Mouse (Mus musculus) ES-Bruce4 (cell line): ENCODE results near the gene Scgb1c1. TPM values are rescaled to one million over a fixed set of nuclear protein-coding genes. Genes with fewer than 3 reads are reported as not detected.

ENCODE experiments used
- H3K27ac ChIP-seq: 2 replicates; pipeline ENCODE4 v1.5.1; 2012; ENCODE audit warnings: low read length, inconsistent platforms; ENCODE audit not compliant: insufficient read depth
- H3K27me3 ChIP-seq: 2 replicates; pipeline ENCODE4 v1.6.1; 2012; ENCODE audit warnings: mild to moderate bottlenecking, low read length, inconsistent platforms; ENCODE audit not compliant: control insufficient read depth, poor library complexity, insufficient read depth, severe bottlenecking
- H3K36me3 ChIP-seq: 2 replicates; pipeline ENCODE4 v1.6.1; 2012; ENCODE audit warnings: inconsistent platforms, mild to moderate bottlenecking, low read length, moderate library complexity; ENCODE audit not compliant: control insufficient read depth, poor library complexity, insufficient read depth, severe bottlenecking
- H3K4me1 ChIP-seq: one replicate; pipeline ENCODE4 v1.8.1; 2011; ENCODE audit warnings: low read length; ENCODE audit not compliant: control insufficient read depth, insufficient read depth
- H3K4me3 ChIP-seq: 2 replicates; pipeline ENCODE4 v1.5.1; 2011; ENCODE audit warnings: low read depth, mild to moderate bottlenecking, low read length
- H3K9ac ChIP-seq: 2 replicates; pipeline ENCODE4 v1.6.1; 2012; ENCODE audit warnings: low read depth, mild to moderate bottlenecking, inconsistent platforms; ENCODE audit not compliant: poor library complexity, severe bottlenecking
- H3K9me3 ChIP-seq: replicated peaks from 2 replicates; pipeline ENCODE4 v1.6.1; 2012; ENCODE audit warnings: mild to moderate bottlenecking, low read length, inconsistent platforms; ENCODE audit not compliant: control insufficient read depth, poor library complexity, insufficient read depth, severe bottlenecking
- CTCF ChIP-seq: IDR thresholded peaks from one replicate; pipeline ENCODE4 v1.8.1; 2011; ENCODE audit warnings: low read depth, low read length
- EP300 ChIP-seq: IDR thresholded peaks from 2 replicates; pipeline ENCODE4 v1.6.1; 2011; ENCODE audit warnings: low read depth, low read length; ENCODE audit not compliant: insufficient read depth
- POLR2A ChIP-seq: IDR thresholded peaks from one replicate; pipeline ENCODE4 v1.8.1; 2011; ENCODE audit warnings: low read length; ENCODE audit not compliant: insufficient read depth
- polyA plus RNA-seq: library from polyadenylated mRNA; stranded (reverse); fragments of >200 nt; gene quantifications from 2 replicates; pipeline ENCODE4 v1.2.4, GENCODE M21; 2011; ENCODE audit warnings: low read depth; ENCODE audit not compliant: missing spikeins, insufficient read depth, insufficient read length

Scgb1c1 gene
- polyA plus RNA-seq: not detected in 2 replicates

- Histone ChIP-seq H3K9me3 (no peaks in the 10 kb centered on the region), H3K4me1 (peaks cover 10% of the 10 kb centered on the region), H3K36me3 (no peaks in the 10 kb centered on the region), H3K9ac (no peak within 1 kb of the TSS), H3K27ac (no peak within 1 kb of the TSS), H3K4me3 (no peak within 1 kb of the TSS), H3K27me3 (no peaks in the 10 kb centered on the region)
- TF ChIP-seq POLR2A: no peak
- peak; percentile 87 for TF ChIP-seq CTCF
- TF ChIP-seq EP300: 0 out of 2 replicates have a peak, but pooled peaks have one; percentile 66
Observed at GRCm38 (mm10) chr7:140844905-140845665, at the start of gene Scgb1c1. TSS of gene Scgb1c1 (plus strand) at chr7:140845547.

GRCm38 (mm10) chr7:140797619-140798018, 47.7 kb upstream of the Scgb1c1 start:
- Histone ChIP-seq H3K9ac (no peak overlapping the region), H3K27ac (no peak overlapping the region), H3K4me1 (no peaks in the 10 kb centered on the region), H3K9me3 (no peaks in the 10 kb centered on the region), H3K27me3 (no peaks in the 10 kb centered on the region), H3K36me3 (no peaks in the 10 kb centered on the region), H3K4me3 (no peak overlapping the region)
- TF ChIP-seq EP300: no peak
- no peak for TF ChIP-seq POLR2A
- peak; percentile 27 for TF ChIP-seq CTCF

- TF ChIP-seq CTCF: no peak
- no peak for TF ChIP-seq EP300
- no peak for TF ChIP-seq POLR2A
- Histone ChIP-seq H3K27ac (no peak overlapping the region), H3K9ac (no peak overlapping the region), H3K4me1 (no peaks in the 10 kb centered on the region), H3K9me3 (no peaks in the 10 kb centered on the region), H3K27me3 (no peaks in the 10 kb centered on the region), H3K4me3 (no peak overlapping the region), H3K36me3 (no peaks in the 10 kb centered on the region)
Observed at GRCm38 (mm10) chr7:140798212-140798611, 47.1 kb upstream of the Scgb1c1 start.

- H3K9ac ChIP-seq: no peak overlapping the region
- no peaks in the 10 kb centered on the region for H3K27me3 ChIP-seq
- no peak for TF ChIP-seq EP300
- TF ChIP-seq POLR2A: no peak
- no peak for TF ChIP-seq CTCF
- no peaks in the 10 kb centered on the region for H3K4me1 ChIP-seq
- no peaks in the 10 kb centered on the region for H3K9me3 ChIP-seq
- H3K36me3 ChIP-seq: no peaks in the 10 kb centered on the region
- no peak overlapping the region for H3K4me3 ChIP-seq
- H3K27ac ChIP-seq: no peak overlapping the region
Observed at GRCm38 (mm10) chr7:140802629-140803028, 42.7 kb upstream of the Scgb1c1 start.

GRCm38 (mm10) chr7:140805704-140806103, 39.6 kb upstream of the Scgb1c1 start:
- H3K9ac ChIP-seq: no peak overlapping the region
- TF ChIP-seq CTCF (peak; percentile 87), EP300 (no peak)
- H3K36me3 ChIP-seq: peaks cover under 1% of the 10 kb centered on the region
- H3K9me3 ChIP-seq: no peaks in the 10 kb centered on the region
- no peak overlapping the region for H3K4me3 ChIP-seq
- H3K27me3 ChIP-seq: no peaks in the 10 kb centered on the region
- H3K4me1 ChIP-seq: no peaks in the 10 kb centered on the region
- H3K27ac ChIP-seq: no peak overlapping the region

- TF ChIP-seq CTCF (peak; percentile 62), EP300 (no peak), POLR2A (no peak)
- H3K36me3 ChIP-seq: peaks cover 26% of the 10 kb centered on the region
- H3K27me3 ChIP-seq: no peaks in the 10 kb centered on the region
- no peaks in the 10 kb centered on the region for H3K9me3 ChIP-seq
- no peak overlapping the region for H3K4me3 ChIP-seq
- no peak overlapping the region for H3K9ac ChIP-seq
- no peak overlapping the region for H3K27ac ChIP-seq
- no peaks in the 10 kb centered on the region for H3K4me1 ChIP-seq
Observed at GRCm38 (mm10) chr7:140810496-140810895, 34.9 kb upstream of the Scgb1c1 start.
